Mouse (Mus musculus) liver, adult 2 months (tissue): ENCODE measurements at regions not wholly inside any gene's neighbourhood (a gene's known extent, or its start where the extent isn't known, plus 50 kb on each side); places are given as distances from the start of the nearest gene placed in this dataset.

Source experiments
- DNase-seq: peaks from one replicate; pipeline ENCODE4 v3.0.0-alpha.2; 2011; ENCODE audit warnings: low read depth, low spot score; ENCODE audit errors: extremely low read depth
- H3K27ac ChIP-seq: fragments of 200-500 bp; replicated peaks from 2 replicates; pipeline ENCODE4 v1.5.1; 2012; ENCODE audit warnings: low read depth, mild to moderate bottlenecking, control low read depth, inconsistent platforms, low read length; ENCODE audit not compliant: insufficient read depth
- H3K27me3 ChIP-seq: fragments of 200-500 bp; 2 replicates; pipeline ENCODE4 v1.6.1; 2012; ENCODE audit warnings: mild to moderate bottlenecking, moderate library complexity, low read length, inconsistent platforms; ENCODE audit not compliant: control insufficient read depth, insufficient read depth
- H3K36me3 ChIP-seq: fragments of 200-500 bp; 2 replicates; pipeline ENCODE4 v1.6.1; 2012; ENCODE audit warnings: low read length, inconsistent platforms; ENCODE audit not compliant: control insufficient read depth, insufficient read depth
- H3K4me1 ChIP-seq: fragments of 200-500 bp; 2 replicates; pipeline ENCODE4 v1.6.1; 2011; ENCODE audit warnings: low read length; ENCODE audit not compliant: control insufficient read depth, insufficient read depth
- H3K4me3 ChIP-seq: fragments of 200-500 bp; 2 replicates; pipeline ENCODE4 v1.5.1; 2011; ENCODE audit warnings: low read depth, mild to moderate bottlenecking, control low read depth, low read length, moderate library complexity; ENCODE audit not compliant: insufficient read depth
- H3K79me2 ChIP-seq: fragments of 200-500 bp; 2 replicates; pipeline ENCODE4 v1.6.1; 2012; ENCODE audit warnings: inconsistent platforms, mild to moderate bottlenecking, low read length, moderate library complexity; ENCODE audit not compliant: control insufficient read depth, insufficient read depth
- H3K9ac ChIP-seq: fragments of 200-500 bp; 2 replicates; pipeline ENCODE4 v1.6.1; 2012; ENCODE audit warnings: low read depth, mild to moderate bottlenecking, control low read depth, inconsistent platforms, low read length
- CTCF ChIP-seq: fragments of 200-500 bp; IDR thresholded peaks from 2 replicates; pipeline ENCODE4 v1.5.1; 2011; ENCODE audit warnings: low read depth, low read length, control low read depth
- POLR2A ChIP-seq: fragments of 200-500 bp; IDR thresholded peaks from 2 replicates; pipeline ENCODE4 v1.6.1; 2011; ENCODE audit warnings: low read length, control low read depth; ENCODE audit not compliant: insufficient read depth; ENCODE audit errors: extremely low read depth
- WGBS: fragments of 180-500 bp; shearing (Covaris S2); methylation state at CpG from one replicate; pipeline ENCODE4 v1.1.7; 2018; 5-methylcytosine and 5-hydroxymethylcytosine counted together

DNA sequence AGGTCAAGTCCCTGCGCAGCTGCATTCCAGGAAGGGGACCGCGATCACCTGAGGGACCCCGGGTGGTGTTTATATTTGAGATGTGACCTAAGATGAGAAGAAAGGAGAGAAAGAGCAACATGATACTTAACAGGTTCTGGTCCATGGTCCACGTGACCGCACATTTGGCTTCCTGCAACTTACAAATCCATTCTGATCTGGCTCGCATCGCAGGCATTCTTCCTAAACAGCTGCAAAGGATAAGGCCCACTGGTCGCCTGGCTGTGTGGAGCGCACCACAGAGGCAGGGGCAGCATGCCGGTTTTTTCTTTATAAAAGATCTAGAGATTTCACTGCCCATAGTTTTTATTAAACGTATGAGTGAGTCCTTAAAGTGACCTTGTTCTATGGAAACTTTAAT lies 261.6 kb downstream of the Mtx2 start:
- DNase-seq = no peak
- H3K36me3 ChIP-seq = no peaks in the 10 kb centered on the region
- TF ChIP-seq POLR2A (no peak), CTCF (no peak)
- no peaks in the 10 kb centered on the region; the same call in 1 of the 2 replicates for H3K4me1 ChIP-seq
- no peak overlapping the region for H3K27ac ChIP-seq
- no peak overlapping the region for H3K9ac ChIP-seq
- no peak overlapping the region for H3K4me3 ChIP-seq
- no peaks in the 10 kb centered on the region for H3K79me2 ChIP-seq
- no peaks in the 10 kb centered on the region for H3K27me3 ChIP-seq
- 78% methylated on average over 12 of the region's 12 CpGs for WGBS

- no peak for DNase-seq
- H3K79me2 ChIP-seq = no peaks in the 10 kb centered on the region
- no peak overlapping the region for H3K4me3 ChIP-seq
These were observed 263.6 kb downstream of the Mtx2 start for GRCm38 (mm10) chr2:75089186-75089585.

GRCm38 (mm10) chr2:75089616-75090015 lies 264.0 kb downstream of the Mtx2 start:
- 9% methylated on average over 6 of the region's 6 CpGs for WGBS
- TF ChIP-seq POLR2A (no peak), CTCF (no peak)
- H3K4me3 ChIP-seq = no peak overlapping the region

More at GRCm38 (mm10) chr2:75089186-75089585, 263.6 kb downstream of the Mtx2 start:
- H3K9ac ChIP-seq = no peak overlapping the region
- no peaks in the 10 kb centered on the region for H3K36me3 ChIP-seq
- no peak overlapping the region for H3K27ac ChIP-seq
- no peaks in the 10 kb centered on the region for H3K27me3 ChIP-seq
- WGBS = 33% methylated on average over 8 of the region's 8 CpGs
- no peaks in the 10 kb centered on the region; the same call in 1 of the 2 replicates for H3K4me1 ChIP-seq
- TF ChIP-seq CTCF (no peak), POLR2A (no peak)

DNA sequence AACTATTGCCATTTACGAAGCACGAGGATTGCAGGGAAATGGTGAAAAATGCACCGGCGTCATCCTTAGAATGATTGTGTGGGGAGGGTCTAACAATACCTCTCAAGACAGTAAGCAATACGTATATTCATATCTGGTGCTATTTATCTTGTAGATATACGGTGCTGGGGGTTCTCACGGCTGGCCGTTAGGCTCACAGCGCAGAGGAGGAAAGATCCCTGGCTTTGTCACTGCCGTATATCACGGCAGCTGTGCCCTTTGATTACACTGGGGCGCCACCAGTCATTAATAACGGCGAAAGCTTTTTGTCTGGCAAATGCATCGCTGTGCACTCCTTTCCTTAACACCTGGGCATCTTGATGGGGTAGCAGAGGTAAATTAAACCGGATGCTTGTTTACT lies 264.8 kb downstream of the Mtx2 start:
- H3K4me3 ChIP-seq = no peak overlapping the region
- no peaks in the 10 kb centered on the region for H3K36me3 ChIP-seq
- no peak overlapping the region for H3K27ac ChIP-seq
- DNase-seq = no peak
- H3K9ac ChIP-seq = no peak overlapping the region
- no peaks in the 10 kb centered on the region for H3K79me2 ChIP-seq
- H3K27me3 ChIP-seq = no peaks in the 10 kb centered on the region
- no peaks in the 10 kb centered on the region; the same call in 1 of the 2 replicates for H3K4me1 ChIP-seq
- 84% methylated on average over 16 of the region's 16 CpGs for WGBS
- no peak for TF ChIP-seq CTCF
- TF ChIP-seq POLR2A = no peak

More at GRCm38 (mm10) chr2:75089616-75090015, 264.0 kb downstream of the Mtx2 start:
- no peaks in the 10 kb centered on the region; the same call in 1 of the 2 replicates for H3K4me1 ChIP-seq
- no peaks in the 10 kb centered on the region for H3K79me2 ChIP-seq
- H3K36me3 ChIP-seq = no peaks in the 10 kb centered on the region
- no peaks in the 10 kb centered on the region for H3K27me3 ChIP-seq
- H3K9ac ChIP-seq = no peak overlapping the region
- H3K27ac ChIP-seq = no peak overlapping the region
- no peak for DNase-seq

- no peak for DNase-seq
- Histone ChIP-seq H3K27ac (no peak overlapping the region), H3K27me3 (no peaks in the 10 kb centered on the region), H3K9ac (no peak overlapping the region), H3K4me3 (no peak overlapping the region), H3K4me1 (no peaks in the 10 kb centered on the region; the same call in 1 of the 2 replicates), H3K79me2 (no peaks in the 10 kb centered on the region), H3K36me3 (no peaks in the 10 kb centered on the region)
- TF ChIP-seq CTCF (no peak), POLR2A (no peak)
- WGBS = 53% methylated on average over 11 of the region's 11 CpGs
These were observed 275.9 kb downstream of the Mtx2 start for GRCm38 (mm10) chr2:75101501-75101900.

DNA sequence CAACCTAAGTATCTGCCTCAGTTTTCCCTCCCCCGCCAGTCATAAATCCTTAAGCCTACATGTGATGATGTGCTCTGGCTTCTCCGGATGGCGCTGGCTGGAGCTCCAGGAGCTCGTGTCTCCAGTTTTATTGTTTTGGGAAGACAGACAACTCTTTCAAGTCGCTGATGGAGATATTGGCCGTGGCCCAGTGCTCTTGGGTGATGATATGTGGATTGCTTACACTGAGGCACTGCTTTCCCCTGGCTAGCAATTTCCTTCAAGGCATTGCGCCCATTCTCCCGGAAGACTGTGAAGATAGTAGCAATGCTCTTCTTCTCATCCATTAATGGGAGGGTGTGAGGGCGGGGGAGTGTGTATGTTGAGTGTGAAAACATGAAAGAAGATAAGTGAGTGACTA lies 287.1 kb downstream of the Mtx2 start:
- H3K36me3 ChIP-seq = no peaks in the 10 kb centered on the region
- 82% methylated on average over 9 of the region's 9 CpGs for WGBS
- no peak overlapping the region for H3K4me3 ChIP-seq
- no peak for DNase-seq
- TF ChIP-seq CTCF (no peak), POLR2A (no peak)
- H3K79me2 ChIP-seq = no peaks in the 10 kb centered on the region
- no peak overlapping the region for H3K27ac ChIP-seq
- no peaks in the 10 kb centered on the region for H3K27me3 ChIP-seq
- no peaks in the 10 kb centered on the region for H3K4me1 ChIP-seq
- no peak overlapping the region for H3K9ac ChIP-seq
